Mouse (Mus musculus) v-Abl transformed pro-B cells (cell line): ENCODE measurements at regions not wholly inside any gene's neighbourhood (a gene's known extent, or its start where the extent isn't known, plus 50 kb on each side); places are given as distances from the start of the nearest gene placed in this dataset.

Experiments
- in situ Hi-C, 2 experiments: fragments of 400-800 bp; cut with MboI; formaldehyde crosslinking; loops; one replicate each; pipeline ENCODE4 v1.15.1; 2025; ENCODE audit not compliant: unreplicated experiment in 2 of 2

- in situ Hi-C loops: no loop called here
Measured at GRCm38 (mm10) chr9:60993661-60994060, 199.3 kb downstream of the Uaca start.

DNA sequence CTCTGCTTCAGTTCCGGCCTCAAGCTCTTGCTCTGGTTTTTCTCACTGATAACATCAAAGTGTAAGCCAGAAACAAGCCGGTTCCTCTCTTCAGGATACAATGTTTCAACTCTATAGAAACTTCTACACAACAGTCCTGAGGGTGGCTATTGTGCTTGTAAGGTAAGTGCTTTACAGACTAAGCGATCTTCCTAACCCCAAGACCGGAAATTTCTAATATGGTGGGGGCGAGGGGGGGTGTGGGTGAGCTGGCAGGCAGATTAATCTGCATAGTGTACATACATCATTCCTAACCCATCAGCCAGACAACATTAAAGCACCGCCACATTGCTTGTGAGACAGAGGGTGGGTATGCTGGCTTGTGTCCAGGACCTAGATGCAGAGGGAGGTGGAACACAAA lies 200.8 kb downstream of the Uaca start:
- in situ Hi-C loops: loop anchor here in 1 of 2 experiments (5.0 kb wide), 1 partner anchor 53 kb away; no protein-coding TSS in a partner anchor

GRCm38 (mm10) chr9:60998086-60998785 lies 203.9 kb downstream of the Uaca start:
- in situ Hi-C loops: loop anchor here in 1 of 2 experiments (5.0 kb wide), 1 partner anchor 56 kb away; no protein-coding TSS in a partner anchor

DNA sequence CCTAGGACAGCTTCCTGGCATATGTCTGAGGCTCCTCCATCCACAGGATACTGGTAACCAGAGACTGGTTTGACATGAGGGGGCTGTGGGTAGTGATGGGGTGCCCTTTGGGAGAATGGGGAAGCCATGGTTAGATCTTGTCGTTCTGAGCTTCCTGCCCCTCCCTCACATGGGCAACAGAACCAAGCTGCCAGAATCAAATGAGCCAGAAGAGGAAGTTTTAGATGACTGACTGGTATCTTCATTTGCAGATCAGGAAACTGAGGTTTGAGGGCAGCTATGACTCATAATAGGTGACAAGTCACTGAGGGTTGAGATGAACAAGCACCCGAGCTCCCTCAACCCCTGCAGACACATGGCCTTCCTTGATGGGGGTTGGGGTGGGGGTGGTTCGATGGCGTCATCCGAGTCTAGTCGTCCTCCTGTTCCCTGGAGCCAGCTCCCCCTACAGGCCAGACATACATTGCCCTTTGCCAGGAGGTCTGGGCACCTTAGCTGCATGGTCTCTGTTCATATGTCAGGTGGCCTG lies 204.7 kb downstream of the Uaca start:
- in situ Hi-C loops: loop anchor here in 1 of 2 experiments (5.0 kb wide), 1 partner anchor 57 kb away; no protein-coding TSS in a partner anchor

DNA sequence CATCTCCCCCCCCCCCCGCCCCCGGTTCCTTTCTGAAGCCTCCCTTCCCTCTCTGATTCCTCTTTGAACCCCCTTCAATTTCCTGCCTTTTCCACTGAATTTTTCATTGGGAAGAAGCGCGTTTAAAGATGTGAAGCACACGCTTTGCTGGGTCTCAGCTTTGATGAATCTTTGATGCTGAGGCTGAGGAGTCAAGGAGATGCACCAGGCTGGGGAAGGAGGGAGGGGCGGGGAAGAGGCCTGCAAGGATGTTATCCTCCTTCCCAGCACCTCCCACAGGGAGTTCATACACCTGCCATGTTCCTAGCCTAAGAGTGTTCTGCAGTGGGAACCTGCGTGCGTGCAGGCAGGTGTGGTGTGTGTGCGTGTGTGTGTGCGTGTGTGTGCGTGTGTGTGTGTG lies 205.9 kb downstream of the Uaca start:
- in situ Hi-C loops: no loop called here

- in situ Hi-C loops: no loop called here
Measured at GRCm38 (mm10) chr9:61002572-61002971, 208.2 kb downstream of the Uaca start.

DNA sequence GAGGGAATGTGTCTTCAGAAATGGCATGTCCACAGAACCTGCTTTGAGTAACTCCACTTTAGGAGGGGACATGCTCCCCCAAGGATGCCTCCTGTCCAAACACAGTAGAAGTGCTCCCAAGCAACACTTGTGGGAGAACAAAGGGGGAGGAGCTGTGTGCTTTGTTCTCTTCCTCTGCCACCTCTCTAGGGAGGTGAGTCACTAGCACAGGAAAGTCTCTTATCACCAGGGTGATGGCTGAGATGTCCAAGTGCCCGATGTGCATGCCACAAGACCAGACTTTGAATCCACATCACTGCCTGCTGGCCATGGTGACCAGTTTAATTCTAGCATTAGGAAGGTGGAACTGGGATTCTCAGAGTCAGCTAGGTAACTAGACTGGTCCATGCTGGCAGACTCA lies 214.1 kb downstream of the Uaca start:
- in situ Hi-C loops: no loop called here

DNA sequence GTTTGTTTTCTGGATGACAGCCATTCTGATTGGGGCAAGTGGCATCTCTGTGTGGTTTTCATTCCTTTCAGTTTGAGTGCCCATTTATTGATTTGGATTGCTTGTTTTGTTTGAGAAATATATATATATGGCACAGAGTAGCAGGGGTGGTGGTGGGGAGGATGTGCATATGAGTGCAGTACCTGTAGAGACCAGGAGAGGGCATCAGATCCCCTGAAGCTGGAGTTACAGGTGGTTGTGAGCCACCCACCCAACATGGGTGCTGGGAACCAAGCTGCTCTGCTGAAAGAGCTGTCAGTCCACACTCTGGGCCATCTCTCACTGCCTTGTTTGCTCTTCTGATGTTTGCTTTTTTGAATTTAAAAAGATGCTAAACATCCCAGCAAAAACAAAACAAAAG lies 216.7 kb downstream of the Uaca start:
- in situ Hi-C loops: no loop called here

GRCm38 (mm10) chr9:61012771-61013540 lies 218.6 kb downstream of the Uaca start:
- in situ Hi-C loops: no loop called here

GRCm38 (mm10) chr9:61014151-61014550 lies 219.8 kb downstream of the Uaca start:
- in situ Hi-C loops: no loop called here

GRCm38 (mm10) chr9:61015374-61015890 lies 221.1 kb downstream of the Uaca start:
- in situ Hi-C loops: no loop called here

- in situ Hi-C loops: no loop called here
Measured at GRCm38 (mm10) chr9:61016673-61017072, 222.3 kb downstream of the Uaca start.

- in situ Hi-C loops: no loop called here
Measured at GRCm38 (mm10) chr9:61019938-61020337, 225.6 kb downstream of the Uaca start.

DNA sequence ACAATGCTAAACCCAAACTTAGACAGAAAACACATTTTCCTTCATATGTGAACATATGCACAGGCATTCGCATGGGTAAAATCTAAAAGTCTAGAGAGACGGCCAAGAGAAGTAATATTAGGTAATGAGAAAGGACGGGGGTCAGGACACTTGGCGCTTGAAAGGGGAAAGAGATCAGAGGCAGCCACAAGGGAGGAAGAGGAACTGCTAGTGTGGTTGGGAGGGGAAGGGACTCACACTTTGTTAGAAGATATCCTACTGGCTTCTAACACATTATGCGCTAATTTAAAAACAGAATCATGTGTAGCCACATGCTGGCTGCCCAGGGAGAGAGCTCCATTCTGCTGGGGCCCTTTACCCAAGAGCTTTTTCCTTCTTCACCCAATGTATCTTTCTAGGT lies 227.5 kb downstream of the Uaca start:
- in situ Hi-C loops: no loop called here

DNA sequence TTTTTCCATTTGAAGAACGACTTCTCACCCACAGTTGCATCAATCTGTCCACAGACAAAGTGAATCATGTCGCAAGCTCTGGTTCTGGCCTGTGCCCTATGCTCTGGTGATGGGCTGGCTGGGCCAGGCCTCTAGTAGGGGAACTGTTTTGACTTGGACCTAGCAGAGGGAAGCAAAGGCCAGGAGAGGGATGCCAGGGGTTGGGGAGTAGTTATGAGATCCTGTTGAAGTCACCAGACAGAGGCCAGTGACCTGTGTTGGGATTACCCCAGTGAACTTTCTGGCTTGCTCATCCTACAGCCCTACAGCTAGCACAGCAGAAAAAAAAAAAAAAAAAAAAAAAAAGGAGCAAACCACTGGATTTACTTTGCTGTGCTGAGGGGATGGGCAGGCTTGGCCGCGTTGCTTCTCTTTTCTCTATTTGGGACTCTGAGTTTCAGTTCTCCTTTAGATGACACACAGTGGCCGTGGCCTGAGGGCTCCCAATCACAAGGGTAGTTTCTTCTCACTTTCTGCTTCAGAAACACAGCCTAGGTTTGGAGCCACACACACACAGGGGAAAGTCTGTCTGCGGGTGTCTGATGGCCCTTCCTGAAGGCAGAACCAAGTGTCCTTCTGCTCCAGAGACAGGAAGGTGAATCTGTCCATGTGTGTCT lies 228.2 kb downstream of the Uaca start:
- in situ Hi-C loops: no loop called here

GRCm38 (mm10) chr9:61025341-61025740 lies 231.0 kb downstream of the Uaca start:
- in situ Hi-C loops: no loop called here

DNA sequence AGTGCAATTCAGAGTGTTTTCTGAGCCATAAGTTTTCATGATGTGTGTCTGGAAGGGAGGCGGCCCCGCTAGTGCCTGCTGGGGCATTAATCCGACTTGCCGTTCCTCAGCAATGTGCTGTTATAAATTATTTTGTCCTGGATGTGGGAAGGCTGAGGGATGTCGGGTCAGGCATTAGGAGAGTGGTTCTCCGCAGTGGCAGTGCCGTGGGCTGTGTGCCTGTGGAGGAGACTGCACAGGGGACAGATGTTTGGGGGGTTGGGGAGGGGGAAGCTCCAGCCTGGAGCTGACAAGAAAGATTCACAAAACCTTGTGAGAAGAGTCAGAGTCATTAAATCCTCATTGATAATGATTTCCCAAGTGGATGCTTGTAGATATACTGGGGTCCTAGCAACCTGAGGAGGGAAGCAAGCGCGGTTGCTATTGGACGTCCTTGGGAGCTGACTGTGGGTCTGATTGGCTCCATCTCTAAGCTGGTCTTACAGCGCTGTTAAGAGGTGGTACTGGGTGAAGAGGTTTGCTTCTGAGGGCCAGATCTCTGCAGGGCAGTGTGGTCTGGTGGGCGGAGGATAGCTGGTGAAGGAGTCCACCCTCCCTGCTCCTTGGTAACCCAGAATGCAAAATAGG lies 234.5 kb downstream of the Uaca start:
- in situ Hi-C loops: no loop called here

- in situ Hi-C loops: no loop called here
Measured at GRCm38 (mm10) chr9:61031699-61032447, 237.5 kb downstream of the Uaca start.
